In the genomic region with DNA sequence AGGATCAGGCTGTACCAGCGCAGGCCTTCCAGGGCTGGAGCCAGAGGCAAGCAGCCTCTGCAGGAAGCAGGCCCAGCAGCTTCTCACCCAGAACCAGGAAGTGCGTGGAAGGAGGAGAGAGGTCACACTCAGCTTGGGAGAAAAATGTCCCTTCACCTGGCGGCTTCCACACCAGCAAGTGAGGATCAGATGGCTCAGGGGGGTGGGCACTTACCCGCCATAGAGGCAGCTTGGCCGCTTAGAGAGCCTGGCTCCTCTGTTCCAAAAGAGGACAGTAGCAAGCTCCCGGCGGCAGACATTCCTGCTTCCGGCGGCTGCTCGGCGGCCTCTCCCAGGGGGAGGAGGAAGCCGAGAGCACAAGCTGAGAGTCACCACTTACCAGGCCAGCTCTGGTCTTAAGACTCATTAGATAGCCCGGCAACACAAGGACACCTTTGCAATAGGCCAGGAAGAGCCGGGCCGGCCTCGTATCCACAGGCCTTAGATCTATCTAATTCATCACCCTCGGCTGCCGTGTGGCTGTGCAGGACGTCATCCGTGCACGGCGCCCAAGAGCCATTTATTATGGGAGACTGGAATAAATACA, we compare ENCODE assay signal across 8 mouse cellular contexts. TPM values are rescaled to one million over a fixed set of nuclear protein-coding genes. Genes with fewer than 3 reads are reported as not detected.
DNase-seq lines count a peak whose midpoint lies in the region; ATAC-seq and TF ChIP-seq lines count a peak whose summit lies in the region.

No protein-coding gene starts in this region.

- peak overlapping the region; percentile 32 for H3K9ac ChIP-seq in intestine, postnatal 0 days (ENCODE audit: low read depth, low read length)
- peak overlapping the region; percentile 56 for H3K9ac ChIP-seq in liver, postnatal 0 days (replicated peaks)
- peak overlapping the region; percentile 50 for H3K9ac ChIP-seq in neural tube, embryonic 14.5 days (replicated peaks; ENCODE audit: low read depth, low read length)

- no peak for TF ChIP-seq EP300 in liver, postnatal 0 days (IDR thresholded peaks at IDR 0.05; ENCODE audit: low read depth)

- H3K4me3 ChIP-seq in testis, adult 2 months (ENCODE audit: control insufficient read depth, low read depth, low read length): peak overlapping the region; percentile 32
- peak overlapping the region; percentile 11 for H3K4me3 ChIP-seq in intestine, postnatal 0 days (ENCODE audit: low read depth, low read length)
- H3K4me3 ChIP-seq in liver, postnatal 0 days (ENCODE audit: low read depth, low read length): peak overlapping the region; percentile 22; the same call in 1 of the 2 replicates
- no peak overlapping the region for H3K4me3 ChIP-seq in neural tube, embryonic 14.5 days (ENCODE audit: low read depth, low read length)

- H3K4me1 ChIP-seq in testis, adult 2 months (ENCODE audit: control insufficient read depth, insufficient read depth, low read length): peaks cover 6% of the 10 kb centered on the region
- peaks cover 31% of the 10 kb centered on the region for H3K4me1 ChIP-seq in intestine, postnatal 0 days (replicated peaks; ENCODE audit: control insufficient read depth, insufficient read depth, low read length)
- H3K4me1 ChIP-seq in liver, postnatal 0 days (ENCODE audit: insufficient read depth): peaks cover 68% of the 10 kb centered on the region
- H3K4me1 ChIP-seq in neural tube, embryonic 14.5 days (ENCODE audit: control insufficient read depth, insufficient read depth, low read length): peaks cover 60% of the 10 kb centered on the region

- no peaks in the 10 kb centered on the region for H3K27me3 ChIP-seq in testis, adult 2 months (ENCODE audit: control insufficient read depth, insufficient read depth, low read length)
- no peaks in the 10 kb centered on the region for H3K27me3 ChIP-seq in intestine, postnatal 0 days (replicated peaks; ENCODE audit: control insufficient read depth, insufficient read depth, low read length)
- H3K27me3 ChIP-seq in liver, postnatal 0 days (ENCODE audit: insufficient read depth, low read length): no peaks in the 10 kb centered on the region
- H3K27me3 ChIP-seq in neural tube, embryonic 14.5 days (ENCODE audit: control insufficient read depth, insufficient read depth, low read length): no peaks in the 10 kb centered on the region

- TF ChIP-seq POLR2A in testis, adult 2 months (IDR thresholded peaks at IDR 0.05; ENCODE audit: control insufficient read depth, low read depth, low read length): no peak

- DNase-seq in testis, postnatal 14 days (ENCODE audit: low spot score): no peak
- DNase-seq in cerebellum, postnatal 25 days: peak; percentile 68 to 76
- DNase-seq in liver, postnatal 0 days: peak; percentile 47
- no peak for DNase-seq in left cerebral cortex, adult 18-20 months (ENCODE audit: low spot score in 2 of 2)

- 1% methylated on average over 22 of the region's 22 CpGs for WGBS in intestine, postnatal 0 days
- WGBS in liver, postnatal 0 days (ENCODE audit: insufficient replicate concordance): 29% methylated on average over 22 of the region's 22 CpGs
- WGBS in neural tube, embryonic 14.5 days: 1% methylated on average over 22 of the region's 22 CpGs

- no peaks in the 10 kb centered on the region for H3K9me3 ChIP-seq in intestine, postnatal 0 days (ENCODE audit: control insufficient read depth)
- H3K9me3 ChIP-seq in liver, postnatal 0 days (ENCODE audit: low read length): no peaks in the 10 kb centered on the region
- H3K9me3 ChIP-seq in neural tube, embryonic 14.5 days (ENCODE audit: control insufficient read depth, low read length): no peaks in the 10 kb centered on the region

- no peaks in the 10 kb centered on the region for H3K36me3 ChIP-seq in testis, adult 2 months (ENCODE audit: control insufficient read depth, insufficient read depth, low read length)
- H3K36me3 ChIP-seq in intestine, postnatal 0 days (ENCODE audit: control insufficient read depth, insufficient read depth): peaks cover 27% of the 10 kb centered on the region; the same call in 1 of the 2 replicates
- peaks cover 8% of the 10 kb centered on the region for H3K36me3 ChIP-seq in liver, postnatal 0 days (replicated peaks; ENCODE audit: insufficient read depth, low read length)
- no peaks in the 10 kb centered on the region for H3K36me3 ChIP-seq in neural tube, embryonic 14.5 days (ENCODE audit: control insufficient read depth, insufficient read depth, low read length)

- ATAC-seq in granulocyte monocyte progenitor cell, adult 5-6 weeks (replicated peaks; ENCODE audit: poor library complexity, severe bottlenecking): peak; percentile 10; the same call in 1 of the 2 replicates
- peak; percentile 75 for ATAC-seq in intestine, postnatal 0 days
- ATAC-seq in liver, postnatal 0 days: peak; percentile 28
- ATAC-seq in neural tube, embryonic 14.5 days (ENCODE audit: low read depth): peak; percentile 18; the same call in 1 of the 2 replicates

- H3K4me2 ChIP-seq in intestine, postnatal 0 days (replicated peaks; ENCODE audit: low read depth): peak overlapping the region; percentile 52
- H3K4me2 ChIP-seq in liver, postnatal 0 days (ENCODE audit: low read depth, low read length): peak overlapping the region; percentile 58
- H3K4me2 ChIP-seq in neural tube, embryonic 14.5 days (ENCODE audit: low read depth, low read length): peak overlapping the region; percentile 45

- no peak for TF ChIP-seq CTCF in testis, adult 2 months (IDR thresholded peaks at IDR 0.05; ENCODE audit: control insufficient read depth, insufficient read depth, insufficient replicate concordance, low read depth, low read length)
- no peak for TF ChIP-seq CTCF in intestine, postnatal 0 days (IDR thresholded peaks at IDR 0.05; ENCODE audit: low read depth)
- no peak for TF ChIP-seq CTCF in liver, postnatal 0 days (IDR thresholded peaks at IDR 0.05; ENCODE audit: low read depth)

- H3K27ac ChIP-seq in testis, adult 2 months (ENCODE audit: control insufficient read depth, insufficient read depth, low read depth, low read length): peak overlapping the region; percentile 67
- H3K27ac ChIP-seq in intestine, postnatal 0 days (ENCODE audit: low read depth, low read length): peak overlapping the region; percentile 98
- peak overlapping the region; percentile 96 for H3K27ac ChIP-seq in liver, postnatal 0 days (ENCODE audit: low read depth)
- H3K27ac ChIP-seq in neural tube, embryonic 14.5 days (ENCODE audit: low read depth, low read length): peak overlapping the region; percentile 79

RNA-seq across cellular contexts. Expression of gene Zmynd8, which starts 40.9 kb away (rescaled TPM):
- polyA plus RNA-seq in testis, adult 2 months (2012; rRNA removed): 3.0 and 4.2 TPM in 2 replicates
- 53.0 and 58.3 TPM in 2 replicates for total RNA-seq in granulocyte monocyte progenitor cell, adult 5-6 weeks (2014; fragmentation: Nextera tagmentation)
- total RNA-seq in granulocyte monocyte progenitor cell, adult 5-6 weeks (2017): 32.2 and 33.7 TPM in 2 replicates
- 43.5 and 57.7 TPM in 2 replicates for polyA plus RNA-seq in intestine, postnatal 0 days (2015; fragmentation: Nextera tagmentation; extraction: Ambion mirVana)
- 16.9 and 21.9 TPM in 2 replicates for polyA plus RNA-seq in liver, postnatal 0 days (2015; fragmentation: Nextera tagmentation; extraction: Ambion mirVana)
- polyA plus RNA-seq in neural tube, embryonic 14.5 days (2014; fragmentation: Nextera tagmentation; extraction: Ambion mirVana): 63.4 and 69.3 TPM in 2 replicates
- total RNA-seq in left cerebral cortex, adult 18-20 months (2021): 100 to 1,000 TPM; 150 to 151 TPM

Comparison
In these comparisons a context has a peak if more than half of its experiments do, and no peak if none do; other contexts are left out.
1. DNase-seq: peak in cerebellum, postnatal 25 days (2 of 2) and liver, postnatal 0 days (single experiment); none in testis, postnatal 14 days (single experiment) and left cerebral cortex, adult 18-20 months (0 of 2).
2. ATAC-seq: peak in every context shown above with its lines; median percentile 75 in intestine, postnatal 0 days; 28 in liver, postnatal 0 days; 18 in neural tube, embryonic 14.5 days; 10 in granulocyte monocyte progenitor cell, adult 5-6 weeks.
3. Peak in every context shown above with its lines, with median percentiles within 50 percentile points of each other: H3K27ac ChIP-seq, H3K4me2 ChIP-seq and H3K9ac ChIP-seq.